Mouse (Mus musculus) small intestine, adult 2 months (tissue): ENCODE data around the gene Sdr9c7. TPM values are rescaled to one million over a fixed set of nuclear protein-coding genes. Genes with fewer than 3 reads are reported as not detected.
"Not testable (repeated sequence)": the region's sequence is repeated elsewhere in the genome, so short reads cannot be mapped to it uniquely, and the experiment has no call there.

ENCODE experiments used
- H3K27ac ChIP-seq: fragments of 200-500 bp; 2 replicates; pipeline ENCODE4 v1.5.1; 2012; ENCODE audit warnings: low read depth, low read length, control low read depth, inconsistent platforms; ENCODE audit not compliant: insufficient read depth
- H3K27me3 ChIP-seq: fragments of 200-500 bp; 2 replicates; pipeline ENCODE4 v1.6.1; 2012; ENCODE audit warnings: mild to moderate bottlenecking, moderate library complexity, low read length, inconsistent platforms; ENCODE audit not compliant: control insufficient read depth, insufficient read depth
- H3K36me3 ChIP-seq: fragments of 200-500 bp; 2 replicates; pipeline ENCODE4 v1.6.1; 2012; ENCODE audit warnings: mild to moderate bottlenecking, low read length, control low read depth, inconsistent platforms; ENCODE audit not compliant: control insufficient read depth, insufficient read depth
- H3K4me1 ChIP-seq: fragments of 200-500 bp; 2 replicates; pipeline ENCODE4 v1.6.1; 2012; ENCODE audit warnings: low read length, inconsistent platforms, mixed read lengths; ENCODE audit not compliant: control insufficient read depth, insufficient read depth, insufficient read length
- H3K4me3 ChIP-seq: fragments of 200-500 bp; 2 replicates; pipeline ENCODE4 v1.5.1; 2012; ENCODE audit warnings: low read depth, mild to moderate bottlenecking, control low read depth, inconsistent platforms, low read length, moderate library complexity
- CTCF ChIP-seq: fragments of 200-500 bp; IDR thresholded peaks from 2 replicates; pipeline ENCODE4 v1.5.1; 2012; ENCODE audit warnings: low read depth, mild to moderate bottlenecking, control low read depth, inconsistent platforms, low read length, moderate library complexity, mixed read lengths; ENCODE audit not compliant: insufficient replicate concordance, insufficient read length; ENCODE audit errors: extremely low read depth
- POLR2A ChIP-seq: fragments of 200-500 bp; IDR thresholded peaks from 2 replicates; pipeline ENCODE4 v1.6.1; 2012; ENCODE audit warnings: low read depth, mild to moderate bottlenecking, control low read depth, inconsistent platforms, low read length, moderate library complexity
- WGBS: fragments of 180-500 bp; shearing (Covaris S2); methylation state at CpG from one replicate; pipeline ENCODE4 v1.1.7; 2018; 5-methylcytosine and 5-hydroxymethylcytosine counted together
- polyA plus RNA-seq: library from polyadenylated mRNA; depleted of rRNA; stranded (reverse); fragments of >200 nt; gene quantifications from 2 replicates; pipeline ENCODE4 v1.2.3, GENCODE M21; 2012

Gene Sdr9c7
- polyA plus RNA-seq, 1 experiment, result not detected

DNA sequence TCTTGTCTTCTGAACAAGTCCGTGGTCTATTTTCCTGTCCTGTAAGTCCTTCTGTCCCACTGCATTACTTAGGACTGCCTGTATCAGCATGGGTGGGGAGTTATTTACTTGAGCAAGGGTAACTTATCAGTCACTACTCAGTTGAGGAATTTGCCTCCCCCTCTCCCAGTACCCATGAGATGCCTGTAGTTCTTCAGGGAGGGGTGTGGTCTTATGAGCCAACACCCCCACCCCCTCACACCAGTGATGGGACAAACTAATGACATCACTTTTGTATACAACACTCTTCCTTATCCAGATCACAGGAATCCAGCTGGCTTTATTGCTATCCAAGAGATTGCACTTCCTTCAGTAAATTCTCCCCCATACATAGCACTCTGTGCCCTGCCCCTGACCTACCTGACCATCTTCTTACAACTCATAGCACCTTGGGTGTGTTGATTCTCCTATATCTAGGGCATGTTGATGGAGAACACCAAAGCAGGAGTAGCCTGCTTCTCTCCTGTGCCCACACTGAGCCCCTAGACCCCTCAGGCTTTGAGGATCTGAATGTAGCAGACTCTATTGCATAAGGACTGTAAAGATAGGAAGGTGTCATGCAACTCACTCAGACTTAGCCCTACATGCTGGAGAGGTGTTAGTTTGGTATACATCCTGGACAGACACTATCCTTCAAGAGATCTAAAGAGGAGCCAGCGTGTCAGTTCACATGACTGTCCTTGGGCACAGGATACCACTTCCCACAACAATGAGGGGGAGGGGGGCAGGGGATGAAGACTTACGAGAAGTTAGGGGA, 19.9 kb upstream of the Sdr9c7 start:
- 16% methylated on average over 3 of the region's 3 CpGs for WGBS
- Histone ChIP-seq H3K36me3 (no peaks in the 10 kb centered on the region), H3K27me3 (no peaks in the 10 kb centered on the region), H3K4me1 (peaks cover 22% of the 10 kb centered on the region; the same call in 1 of the 2 replicates), H3K4me3 (no peak overlapping the region), H3K27ac (peak overlapping the region; percentile 95)
- no peak for TF ChIP-seq CTCF
- TF ChIP-seq POLR2A, result no peak

DNA sequence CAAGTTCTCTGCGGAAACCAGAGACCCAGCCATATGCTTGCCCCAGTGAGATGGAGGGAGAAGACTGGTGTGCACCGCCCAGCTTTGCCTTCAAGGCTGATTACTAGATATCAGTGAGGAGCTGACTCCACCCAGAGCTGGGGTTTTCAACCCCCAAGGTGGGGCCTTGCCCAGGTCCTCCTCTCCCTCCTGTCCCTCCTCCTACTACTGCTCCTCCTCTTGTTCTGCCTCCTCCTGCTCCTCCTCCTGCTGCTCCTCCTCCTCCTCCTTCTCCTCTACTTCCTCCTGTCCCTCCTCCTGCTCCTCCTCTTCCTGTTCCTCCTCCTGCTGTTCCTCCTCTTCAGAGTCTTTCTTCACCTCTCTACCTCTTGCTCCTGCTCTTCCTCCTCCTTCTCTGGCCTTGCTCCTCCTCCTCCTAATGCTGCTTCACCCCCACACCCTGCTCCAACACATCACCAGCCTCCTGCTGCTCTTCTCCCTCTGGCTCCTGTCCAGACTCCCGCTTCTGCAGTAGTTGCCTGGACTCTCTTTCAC, 19.1 kb upstream of the Sdr9c7 start:
- Histone ChIP-seq H3K4me3 (peak overlapping the region; percentile 45), H3K36me3 (no peaks in the 10 kb centered on the region), H3K27me3 (no peaks in the 10 kb centered on the region), H3K4me1 (peaks cover 22% of the 10 kb centered on the region; the same call in 1 of the 2 replicates), H3K27ac (peak overlapping the region; percentile 95)
- WGBS, result 28% methylated on average over 3 of the region's 3 CpGs
- TF ChIP-seq CTCF (no peak), POLR2A (no peak; the same call in 1 of the 2 replicates)

DNA sequence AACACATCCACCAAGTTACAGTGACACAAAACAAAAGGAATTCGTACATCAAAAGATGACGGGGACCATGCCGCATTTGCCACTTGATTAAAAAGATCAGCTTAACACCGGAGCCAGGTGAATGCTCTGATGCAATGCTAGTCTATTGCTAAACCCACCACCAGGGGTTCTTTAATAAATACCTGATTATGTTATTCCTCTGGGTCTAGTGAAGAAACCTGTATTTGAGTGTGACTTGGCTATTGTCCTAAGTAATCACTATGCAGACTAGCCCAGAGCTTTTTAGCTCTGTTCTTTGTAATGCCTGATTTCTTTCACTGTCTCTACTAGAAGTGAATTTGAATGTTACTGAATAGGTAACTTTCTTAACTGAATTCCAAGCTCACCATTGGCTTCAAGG, 17.3 kb upstream of the Sdr9c7 start:
- Histone ChIP-seq H3K4me3 (no peak overlapping the region), H3K4me1 (peaks cover 25% of the 10 kb centered on the region; the same call in 1 of the 2 replicates), H3K27me3 (no peaks in the 10 kb centered on the region), H3K27ac (no peak overlapping the region), H3K36me3 (no peaks in the 10 kb centered on the region)
- TF ChIP-seq CTCF (no peak), POLR2A (no peak)
- 96% methylated on average over 4 of the region's 4 CpGs for WGBS

DNA sequence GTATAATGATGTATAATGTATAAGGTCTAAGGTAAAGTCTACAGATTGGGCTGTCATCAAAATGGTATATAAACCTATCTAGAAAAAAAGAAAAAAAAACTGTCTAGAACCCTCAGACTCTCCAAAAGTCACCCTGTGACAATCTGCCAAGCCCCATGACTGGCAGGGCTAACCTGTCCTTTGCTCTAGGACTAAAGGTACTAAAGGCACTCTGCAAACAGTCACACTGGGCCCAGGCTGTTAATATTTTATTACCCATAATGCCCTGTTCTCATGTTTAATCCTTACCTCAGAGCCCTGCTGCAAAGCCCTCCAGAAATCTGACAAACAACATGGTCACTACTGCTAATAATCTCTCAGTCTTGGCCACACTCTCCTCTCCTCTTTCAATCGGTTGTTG, 11.8 kb upstream of the Sdr9c7 start:
- Histone ChIP-seq H3K4me3 (no peak overlapping the region), H3K27ac (peak overlapping the region; percentile 97), H3K36me3 (no peaks in the 10 kb centered on the region), H3K27me3 (no peaks in the 10 kb centered on the region), H3K4me1 (peaks cover 18% of the 10 kb centered on the region; the same call in 1 of the 2 replicates)
- WGBS, result 26% methylated on average over 1 of the region's 1 CpGs
- TF ChIP-seq CTCF (no peak), POLR2A (no peak)

DNA sequence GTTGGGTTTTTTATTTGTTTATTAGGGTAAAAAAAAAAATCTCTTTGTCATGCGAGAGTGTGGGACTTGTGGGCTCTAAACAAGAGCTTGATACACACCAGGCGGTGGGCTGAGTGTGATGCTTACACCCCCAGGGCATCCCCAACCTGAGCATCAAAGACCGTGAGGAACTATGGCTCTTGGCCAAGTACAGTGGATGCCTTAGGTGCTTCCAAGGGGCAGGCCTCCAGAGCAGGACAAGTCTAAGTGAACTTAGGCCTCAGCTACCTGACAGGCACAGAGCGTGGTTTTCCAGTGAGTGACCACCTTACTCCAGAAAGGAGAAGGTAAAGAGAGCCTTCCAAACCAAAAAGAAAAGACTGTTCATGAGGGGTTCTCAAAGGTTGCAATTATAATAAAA, 11.3 kb upstream of the Sdr9c7 start:
- H3K36me3 ChIP-seq, result no peaks in the 10 kb centered on the region
- 32% methylated on average over 4 of the region's 4 CpGs for WGBS
- H3K27me3 ChIP-seq, result no peaks in the 10 kb centered on the region
- H3K4me1 ChIP-seq, result peaks cover 18% of the 10 kb centered on the region; the same call in 1 of the 2 replicates
- H3K27ac ChIP-seq, result peak overlapping the region; percentile 97
- no peak overlapping the region for H3K4me3 ChIP-seq
- TF ChIP-seq CTCF (no peak), POLR2A (no peak)

DNA sequence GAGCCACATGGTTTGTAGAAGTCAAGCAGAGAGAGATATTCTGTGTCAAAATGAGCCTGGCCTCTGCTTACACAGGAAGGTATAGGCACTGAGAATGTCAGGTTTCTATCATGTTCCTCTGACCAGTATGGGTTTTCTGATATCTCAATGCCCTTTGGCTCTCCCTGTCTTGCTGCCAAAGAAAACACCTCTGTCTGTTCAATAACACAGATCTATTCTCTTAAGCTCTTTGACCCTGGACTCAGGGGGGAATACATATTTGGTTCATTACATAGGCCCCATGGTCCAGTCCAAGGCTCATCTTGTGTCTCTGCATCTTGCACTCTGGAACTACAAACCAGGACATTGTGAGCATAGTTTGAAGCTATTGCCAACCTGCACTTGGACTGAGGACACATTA, 9.7 kb upstream of the Sdr9c7 start, which contains the start of gene Rdh7:
Gene Rdh7, minus strand, starts transcription at position 213 of the 400 bp plus-strand sequence.
- no peaks in the 10 kb centered on the region for H3K36me3 ChIP-seq
- no peaks in the 10 kb centered on the region for H3K27me3 ChIP-seq
- peak within 1 kb of the TSS; percentile 97 for H3K27ac ChIP-seq
- peak within 1 kb of the TSS; percentile 42 for H3K4me3 ChIP-seq
- TF ChIP-seq CTCF (no peak), POLR2A (no peak)
- H3K4me1 ChIP-seq, result peaks cover 28% of the 10 kb centered on the region; the same call in 1 of the 2 replicates

DNA sequence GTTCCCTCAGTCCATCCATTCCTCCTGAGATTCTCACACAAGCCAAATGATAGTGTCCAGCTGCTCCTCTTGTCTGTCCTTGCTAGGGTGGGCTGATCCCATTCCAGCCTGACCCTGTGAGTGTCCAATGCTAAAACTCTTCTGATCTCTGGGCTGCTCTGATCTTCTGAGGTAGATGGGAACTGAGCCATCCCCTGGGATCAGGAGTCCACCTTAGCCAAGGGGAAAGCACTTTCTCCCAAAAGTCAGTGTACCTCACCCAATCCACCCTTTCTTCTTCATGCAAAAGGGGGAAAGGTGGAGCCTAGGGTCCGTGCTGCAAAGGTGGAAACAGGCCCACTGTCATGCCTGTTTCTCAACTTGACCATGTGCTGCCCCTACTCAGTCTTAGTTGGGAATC, 6.8 kb upstream of the Sdr9c7 start:
- Histone ChIP-seq H3K36me3 (no peaks in the 10 kb centered on the region), H3K4me1 (peaks cover 39% of the 10 kb centered on the region), H3K27me3 (no peaks in the 10 kb centered on the region), H3K4me3 (no peak overlapping the region), H3K27ac (no peak overlapping the region)
- 100% methylated on average over 1 of the region's 1 CpGs for WGBS
- TF ChIP-seq POLR2A (no peak), CTCF (no peak)

DNA sequence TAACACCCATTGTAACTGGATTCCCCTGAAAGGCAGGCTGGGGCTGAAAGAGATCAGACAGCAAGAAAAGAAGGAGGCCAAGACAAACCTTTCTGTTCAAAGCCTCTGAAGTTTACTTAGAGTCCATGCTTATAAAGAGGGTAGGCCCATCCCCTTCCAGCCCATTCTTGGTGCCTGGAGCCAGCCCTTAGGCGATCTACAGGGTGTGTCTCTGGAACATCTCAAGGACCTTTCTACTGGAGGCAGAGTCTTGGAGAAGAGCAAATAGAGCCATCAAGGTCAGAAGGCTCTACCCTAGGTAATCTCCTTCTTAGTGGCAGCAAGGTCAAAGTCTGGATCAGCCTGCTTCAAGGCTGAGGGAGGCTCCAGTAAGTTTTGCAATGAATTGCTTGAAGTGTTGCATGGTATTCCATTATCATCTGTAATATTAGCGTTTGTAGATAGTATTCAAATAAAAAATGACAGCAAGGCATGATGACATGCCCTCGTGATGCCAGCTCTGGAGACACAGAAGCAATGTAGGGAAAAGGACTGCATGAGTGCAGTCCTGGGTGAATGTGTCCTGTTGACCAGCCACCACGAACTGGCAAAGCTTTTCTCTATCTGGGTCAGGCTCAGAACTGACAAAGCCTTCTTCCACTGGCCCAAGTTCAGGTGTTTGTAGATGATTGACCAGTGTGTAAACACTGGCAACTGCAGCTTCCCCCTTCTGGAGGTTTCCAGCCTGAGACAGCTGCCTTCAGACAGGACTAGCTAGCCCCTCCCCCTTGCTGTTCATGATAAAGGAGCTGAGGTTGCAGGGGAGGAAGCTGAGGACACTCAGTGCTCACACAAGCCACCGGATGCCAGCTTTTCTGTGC, 4.9 kb upstream of the Sdr9c7 start:
- Histone ChIP-seq H3K27ac (peak overlapping the region; percentile 97), H3K4me1 (peaks cover 49% of the 10 kb centered on the region)
- not testable (repeated sequence) for H3K27me3 ChIP-seq, H3K4me3 ChIP-seq, H3K36me3 ChIP-seq
- 19% methylated on average over 5 of the region's 5 CpGs for WGBS
